Mouse (Mus musculus) lung, embryonic 16.5 days (tissue): ENCODE measurements at regions not wholly inside any gene's neighbourhood (a gene's known extent, or its start where the extent isn't known, plus 50 kb on each side); places are given as distances from the start of the nearest gene placed in this dataset.

ENCODE experiments used
- ATAC-seq: fragments of 200-750 bp; cut with Nextera tagmentation; 2 replicates; pipeline ENCODE4 v1.8.0; 2017; ENCODE audit warnings: low read depth, mild to moderate bottlenecking, moderate library complexity
- H3K27ac ChIP-seq: fragments of 300-500 bp; sonication (generic); 2 replicates; pipeline ENCODE4 v1.5.1; 2014; ENCODE audit warnings: mild to moderate bottlenecking, control low read depth, low read length
- H3K27me3 ChIP-seq: fragments of 300-500 bp; sonication (generic); 2 replicates; pipeline ENCODE4 v1.6.1; 2014; ENCODE audit warnings: low read depth, low read length, mixed read lengths; ENCODE audit not compliant: control insufficient read depth, insufficient read depth
- H3K36me3 ChIP-seq: fragments of 300-500 bp; sonication (generic); 2 replicates; pipeline ENCODE4 v1.6.1; 2014; ENCODE audit warnings: low read length; ENCODE audit not compliant: control insufficient read depth, insufficient read depth
- H3K4me1 ChIP-seq: fragments of 300-500 bp; sonication (generic); replicated peaks from 2 replicates; pipeline ENCODE4 v1.6.1; 2014; ENCODE audit warnings: low read length, mixed read lengths; ENCODE audit not compliant: control insufficient read depth, insufficient read depth
- H3K4me2 ChIP-seq: fragments of 300-500 bp; sonication (generic); 2 replicates; pipeline ENCODE4 v1.6.1; 2014; ENCODE audit warnings: low read depth, low read length, control low read depth
- H3K4me3 ChIP-seq: fragments of 300-500 bp; sonication (generic); 2 replicates; pipeline ENCODE4 v1.5.1; 2014; ENCODE audit warnings: mild to moderate bottlenecking, low read length, control low read depth
- H3K9ac ChIP-seq: fragments of 300-500 bp; sonication (generic); 2 replicates; pipeline ENCODE4 v1.6.1; 2014; ENCODE audit warnings: low read length, control low read depth
- H3K9me3 ChIP-seq: fragments of 300-500 bp; sonication (generic); 2 replicates; pipeline ENCODE4 v1.6.1; 2016; ENCODE audit warnings: low read length; ENCODE audit not compliant: control insufficient read depth
- WGBS: fragments of 180-500 bp; shearing (Covaris S2); extraction: QIAGEN DNeasy Blood & Tissue Kit; methylation state at CpG from one replicate; pipeline ENCODE4 v1.1.7; 2014; 5-methylcytosine and 5-hydroxymethylcytosine counted together

GRCm38 (mm10) chr16:93461406-93462285 is 142.2 kb downstream of the Setd4 start:
- H3K9me3 ChIP-seq = no peaks in the 10 kb centered on the region
- H3K36me3 ChIP-seq = no peaks in the 10 kb centered on the region
- no peak overlapping the region for H3K4me3 ChIP-seq
- H3K9ac ChIP-seq = peak overlapping the region; percentile 42
- 28% methylated on average over 27 of the region's 27 CpGs for WGBS
- peak overlapping the region; percentile 46 for H3K27ac ChIP-seq
- peaks cover 25% of the 10 kb centered on the region for H3K4me1 ChIP-seq
- peak overlapping the region; percentile 40 for H3K4me2 ChIP-seq
- no peaks in the 10 kb centered on the region for H3K27me3 ChIP-seq
- peak; percentile 52 for ATAC-seq

DNA sequence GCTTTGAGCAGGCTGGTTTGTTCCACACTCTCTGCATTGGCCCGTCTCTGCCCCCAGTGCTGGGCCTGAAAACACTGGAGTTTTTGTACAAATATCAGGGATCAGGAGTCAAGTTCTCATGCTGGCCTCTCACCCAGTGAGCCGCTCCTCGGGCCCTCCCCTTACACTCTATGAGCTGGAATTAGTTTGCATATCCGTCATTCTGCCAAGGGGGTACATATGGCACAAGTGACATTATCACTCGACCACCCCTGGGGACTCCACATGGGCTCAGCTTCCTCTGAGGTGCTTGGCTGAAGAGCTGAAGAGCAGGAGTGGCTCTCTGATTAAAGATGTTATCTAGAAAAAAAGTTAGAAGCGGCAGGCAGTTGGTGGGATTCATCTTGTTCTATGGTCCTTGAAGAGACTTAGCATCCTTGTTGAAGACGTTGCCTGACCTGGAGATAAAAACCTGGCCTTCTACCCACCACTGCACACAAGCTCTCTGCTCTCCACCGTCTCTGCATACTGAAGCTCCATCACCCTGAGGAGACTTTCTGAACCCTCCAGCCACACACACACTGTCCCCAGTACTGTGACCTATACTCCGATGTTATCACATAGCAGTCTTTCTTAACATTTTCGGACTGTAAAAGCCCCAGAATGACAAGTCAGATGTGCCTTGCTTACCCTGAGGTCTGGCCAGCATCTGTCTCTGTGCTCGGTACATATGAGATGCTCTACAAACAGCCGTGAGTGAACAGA is 144.2 kb downstream of the Setd4 start:
- WGBS = 48% methylated on average over 12 of the region's 12 CpGs
- no peak for ATAC-seq
- no peak overlapping the region for H3K4me2 ChIP-seq

DNA sequence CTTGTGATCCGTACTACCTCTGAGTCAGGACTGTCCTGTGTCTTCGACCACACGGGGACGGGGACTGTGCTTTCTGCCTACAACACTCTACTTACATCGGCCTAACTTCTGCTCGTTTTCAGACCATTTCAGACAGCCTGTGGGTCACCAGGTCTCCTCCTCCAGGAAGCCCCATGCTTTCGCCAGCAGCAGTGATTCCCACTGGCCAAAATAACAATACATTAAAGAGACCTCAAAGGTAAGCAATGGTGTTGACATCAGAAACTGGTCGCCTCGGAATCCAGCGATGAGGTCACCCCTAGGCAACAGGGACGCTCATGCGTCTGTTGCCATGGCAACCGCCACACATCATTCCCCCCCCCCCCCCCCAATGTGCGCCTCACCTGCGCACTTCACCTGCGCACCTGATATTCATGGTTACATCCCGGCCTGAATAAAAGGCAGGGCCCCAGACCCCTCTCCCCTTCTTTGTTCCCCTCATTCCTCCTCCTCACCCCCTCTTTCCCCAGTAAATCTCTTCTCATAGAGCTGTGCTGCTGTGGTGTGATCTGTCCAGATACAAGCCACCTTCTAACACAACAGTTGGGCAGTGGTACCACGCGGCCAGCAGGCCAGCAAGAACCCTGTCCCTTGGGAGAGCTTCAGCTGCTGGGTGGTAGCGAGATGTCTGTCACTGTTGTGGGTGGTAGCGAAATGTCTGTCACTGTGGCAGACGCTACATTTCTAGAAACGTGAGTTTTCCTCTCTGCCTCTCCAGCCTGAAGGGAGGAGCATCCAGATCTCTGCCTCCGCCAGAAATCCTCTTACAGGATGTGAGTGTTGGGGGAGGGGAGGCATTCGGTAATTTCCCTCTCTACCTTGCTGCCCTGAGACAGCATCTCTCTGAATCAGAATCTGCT is 145.0 kb downstream of the Setd4 start:
- 33% methylated on average over 25 of the region's 25 CpGs for WGBS
- Histone ChIP-seq H3K9ac (no peak overlapping the region), H3K9me3 (no peaks in the 10 kb centered on the region), H3K27me3 (no peaks in the 10 kb centered on the region), H3K4me1 (peaks cover 26% of the 10 kb centered on the region), H3K27ac (no peak overlapping the region), H3K4me2 (no peak overlapping the region), H3K36me3 (no peaks in the 10 kb centered on the region), H3K4me3 (no peak overlapping the region)
- ATAC-seq = no peak

More for the DNA sequence above, 144.2 kb downstream of the Setd4 start:
- H3K4me1 ChIP-seq = peaks cover 25% of the 10 kb centered on the region
- H3K4me3 ChIP-seq = no peak overlapping the region
- H3K27ac ChIP-seq = no peak overlapping the region
- no peaks in the 10 kb centered on the region for H3K36me3 ChIP-seq
- H3K27me3 ChIP-seq = no peaks in the 10 kb centered on the region
- no peak overlapping the region for H3K9ac ChIP-seq
- H3K9me3 ChIP-seq = no peaks in the 10 kb centered on the region

DNA sequence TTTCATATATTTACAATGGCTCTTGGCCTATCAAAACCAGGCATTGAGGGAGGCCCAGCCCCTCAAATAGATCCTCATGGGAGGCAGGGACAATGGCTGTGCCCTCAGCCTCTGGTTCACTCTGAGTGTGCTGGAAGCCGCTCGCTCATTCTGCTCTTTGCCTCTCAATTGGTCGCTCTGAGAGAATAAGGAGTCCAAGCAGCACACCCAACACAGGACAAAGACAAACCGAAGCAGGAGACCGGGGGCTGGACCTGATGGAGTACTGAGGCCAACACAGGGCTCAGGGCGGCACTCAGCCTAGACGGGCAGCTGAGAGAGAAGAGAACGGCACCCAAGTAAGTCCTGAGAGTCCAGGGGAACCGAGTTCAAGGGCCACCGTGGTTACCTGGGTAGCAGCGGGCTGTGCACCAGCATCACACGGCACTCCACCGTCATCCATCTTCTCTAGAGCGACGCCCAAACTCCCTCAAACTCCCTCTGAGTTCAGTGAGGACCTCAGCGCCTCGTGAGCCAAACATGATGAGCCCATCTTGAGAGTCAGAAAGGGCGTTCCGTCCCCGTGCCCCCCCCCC is 145.8 kb downstream of the Setd4 start:
- Histone ChIP-seq H3K27me3 (no peaks in the 10 kb centered on the region), H3K9me3 (no peaks in the 10 kb centered on the region), H3K9ac (no peak overlapping the region), H3K4me1 (peaks cover 33% of the 10 kb centered on the region), H3K4me2 (no peak overlapping the region), H3K36me3 (no peaks in the 10 kb centered on the region), H3K4me3 (no peak overlapping the region), H3K27ac (no peak overlapping the region)
- ATAC-seq = no peak
- WGBS = 82% methylated on average over 20 of the region's 20 CpGs

- Histone ChIP-seq H3K27ac (no peak overlapping the region), H3K4me1 (peaks cover 29% of the 10 kb centered on the region), H3K36me3 (no peaks in the 10 kb centered on the region), H3K4me2 (no peak overlapping the region), H3K27me3 (no peaks in the 10 kb centered on the region), H3K9ac (no peak overlapping the region), H3K4me3 (no peak overlapping the region), H3K9me3 (no peaks in the 10 kb centered on the region)
- ATAC-seq = no peak
- 66% methylated on average over 17 of the region's 17 CpGs for WGBS
Measured at GRCm38 (mm10) chr16:93456706-93457425, 147.0 kb downstream of the Setd4 start.

GRCm38 (mm10) chr16:93454080-93454997 is 149.5 kb downstream of the Setd4 start:
- H3K36me3 ChIP-seq = no peaks in the 10 kb centered on the region
- no peak overlapping the region for H3K9ac ChIP-seq
- peaks cover 14% of the 10 kb centered on the region for H3K4me1 ChIP-seq
- no peaks in the 10 kb centered on the region for H3K9me3 ChIP-seq
- peak; percentile 58 for ATAC-seq
- H3K27me3 ChIP-seq = no peaks in the 10 kb centered on the region
- H3K27ac ChIP-seq = peak overlapping the region; percentile 40; the same call in 1 of the 2 replicates
- WGBS = 20% methylated on average over 8 of the region's 8 CpGs
- H3K4me2 ChIP-seq = no peak overlapping the region
- no peak overlapping the region for H3K4me3 ChIP-seq

DNA sequence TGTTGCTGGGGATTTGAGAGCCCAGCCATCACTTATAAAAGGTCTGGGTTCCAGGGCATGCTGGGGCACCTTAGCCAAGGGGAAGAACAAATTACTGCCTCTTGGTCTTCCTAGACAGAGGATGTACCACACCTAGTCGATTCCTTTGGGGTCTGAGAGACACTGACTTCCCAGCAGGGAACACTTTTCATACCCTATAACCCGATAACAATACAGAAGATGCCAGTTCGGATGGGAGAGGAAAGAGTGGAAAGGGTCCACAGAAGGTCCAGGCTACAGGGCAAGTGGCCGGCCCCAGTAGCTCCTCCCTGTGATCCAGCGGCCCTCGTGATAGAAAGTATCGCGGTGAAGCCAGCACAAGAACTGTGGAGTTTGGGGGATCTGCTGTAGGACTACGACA is 150.8 kb downstream of the Setd4 start:
- WGBS = 69% methylated on average over 9 of the region's 9 CpGs
- H3K4me1 ChIP-seq = peaks cover 8% of the 10 kb centered on the region; the same call in 1 of the 2 replicates
- no peaks in the 10 kb centered on the region for H3K27me3 ChIP-seq
- H3K9me3 ChIP-seq = no peaks in the 10 kb centered on the region
- no peak for ATAC-seq
- no peak overlapping the region for H3K4me3 ChIP-seq
- H3K9ac ChIP-seq = no peak overlapping the region
- no peak overlapping the region for H3K27ac ChIP-seq
- no peak overlapping the region for H3K4me2 ChIP-seq
- H3K36me3 ChIP-seq = no peaks in the 10 kb centered on the region
